Mouse (Mus musculus): ENCODE results near the gene Bcar1. TPM values are rescaled to one million over a fixed set of nuclear protein-coding genes. Genes with fewer than 3 reads are reported as not detected.

The Bcar1 gene
- polyA plus RNA-seq, 1 experiment from 2014 or later = 46.6 TPM

Small RNA genes lying within 50 kb of the gene (microRNA-seq; reads per million reads assigned to microRNA genes)
- gene Mir7076 (ENCODE audit: borderline number of aligned reads) = not detected

Other genes with a start within 250 kb of the Bcar1 start
- 2.5 and 4.2 TPM in 2 replicates for gene Wdr59, start 221.7 kb downstream of the Bcar1 start, polyA plus RNA-seq (2014; fragmentation: Nextera tagmentation; extraction: Ambion mirVana)
- gene Znrf1, start 207.7 kb downstream of the Bcar1 start, polyA plus RNA-seq (2014; fragmentation: Nextera tagmentation; extraction: Ambion mirVana) = 23.1 and 23.7 TPM in 2 replicates
- 0.39 and 0.52 TPM in 2 replicates for gene Ldhd, start 113.4 kb downstream of the Bcar1 start, polyA plus RNA-seq (2014; fragmentation: Nextera tagmentation; extraction: Ambion mirVana)
- gene Zfp1, start 100.4 kb downstream of the Bcar1 start, polyA plus RNA-seq (2014; fragmentation: Nextera tagmentation; extraction: Ambion mirVana) = 16.5 and 18.5 TPM in 2 replicates
- not detected in 2 replicates for gene Ctrb1, start 52.8 kb downstream of the Bcar1 start, polyA plus RNA-seq (2014; fragmentation: Nextera tagmentation; extraction: Ambion mirVana)
- gene Cfdp1, start 110.5 kb upstream of the Bcar1 start, polyA plus RNA-seq (2014; fragmentation: Nextera tagmentation; extraction: Ambion mirVana) = 163 and 173 TPM in 2 replicates
- gene Tmem170, start 132.9 kb upstream of the Bcar1 start, polyA plus RNA-seq (2014; fragmentation: Nextera tagmentation; extraction: Ambion mirVana) = 4.5 and 5.8 TPM in 2 replicates
- gene Chst5, start 166.6 kb upstream of the Bcar1 start, polyA plus RNA-seq (2014; fragmentation: Nextera tagmentation; extraction: Ambion mirVana) = 0.99 TPM in 1 of 2 replicates, not detected in the other
- gene Tmem231, start 190.1 kb upstream of the Bcar1 start, polyA plus RNA-seq (2014; fragmentation: Nextera tagmentation; extraction: Ambion mirVana) = 5.0 and 5.6 TPM in 2 replicates
- 177 and 191 TPM in 2 replicates for gene Gabarapl2, start 196.9 kb upstream of the Bcar1 start, polyA plus RNA-seq (2014; fragmentation: Nextera tagmentation; extraction: Ambion mirVana)
- gene Adat1, start 248.5 kb upstream of the Bcar1 start, polyA plus RNA-seq (2014; fragmentation: Nextera tagmentation; extraction: Ambion mirVana) = 6.1 and 7.1 TPM in 2 replicates

Data from heart, embryonic 11.5 days (tissue).